ENCODE assay signal across 23 mouse cellular contexts in the genomic region with DNA sequence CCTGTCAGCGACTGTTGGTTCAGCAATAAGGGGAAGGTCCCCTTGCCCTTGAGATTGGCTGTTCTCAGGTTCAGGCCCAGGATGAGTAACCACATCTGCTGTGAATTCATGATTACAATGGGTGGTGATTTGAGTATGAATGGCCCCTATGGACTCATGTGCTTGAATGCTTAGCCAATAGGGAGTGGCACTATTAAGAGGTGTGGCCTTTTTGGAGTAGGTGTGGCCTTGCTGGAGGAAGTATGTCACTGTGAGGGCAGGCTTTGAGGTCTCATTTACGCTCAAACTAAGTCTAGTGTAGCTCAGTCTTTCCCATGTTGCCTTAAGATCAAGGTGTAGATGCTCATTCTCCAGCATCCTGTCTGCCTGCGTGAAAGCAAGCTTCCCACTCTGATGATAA. TPM values are rescaled to one million over a fixed set of nuclear protein-coding genes. Genes with fewer than 3 reads are reported as not detected.
A peak's percentile ranks its signal among the peaks of the same experiment; 100 is the strongest.
DNase-seq lines count a peak whose midpoint lies in the region; ATAC-seq lines count a peak whose summit lies in the region.
"Had no signal": no experiment of that assay in that cellular context is flagged by ENCODE, and none has a peak within 500 bp of the region (broad histone marks: within the 10 kb centered on the region; RNA-seq: fewer than 3 reads in every experiment).

No protein-coding gene starts in this region.

- H3K9ac ChIP-seq in midbrain, embryonic 13.5 days (replicated peaks): no peak overlapping the region
- H3K9ac ChIP-seq in midbrain, embryonic 14.5 days (replicated peaks; ENCODE audit: low read length): no peak overlapping the region
- H3K9ac ChIP-seq: embryonic facial prominence, embryonic 12.5 days; forebrain, embryonic 12.5 days; heart, embryonic 13.5 days; hindbrain, embryonic 12.5 days; kidney, embryonic 15.5 days; limb, embryonic 13.5 days; liver, embryonic 15.5 days had no signal

- H3K4me1 ChIP-seq in midbrain, embryonic 13.5 days (replicated peaks): peaks cover 10% of the 10 kb centered on the region
- no peaks in the 10 kb centered on the region for H3K4me1 ChIP-seq in midbrain, embryonic 14.5 days (ENCODE audit: control insufficient read depth, insufficient read depth, low read length)
- H3K4me1 ChIP-seq: hindbrain, embryonic 12.5 days; liver, embryonic 15.5 days had no signal

- no peak overlapping the region for H3K4me2 ChIP-seq in midbrain, embryonic 13.5 days (replicated peaks)
- no peak overlapping the region for H3K4me2 ChIP-seq in midbrain, embryonic 14.5 days (ENCODE audit: low read length)
- H3K4me2 ChIP-seq: embryonic facial prominence, embryonic 12.5 days; forebrain, embryonic 12.5 days; heart, embryonic 13.5 days; hindbrain, embryonic 12.5 days; kidney, embryonic 15.5 days; limb, embryonic 13.5 days; liver, embryonic 15.5 days had no signal

- no peak overlapping the region for H3K4me3 ChIP-seq in midbrain, embryonic 13.5 days (replicated peaks)
- H3K4me3 ChIP-seq in midbrain, embryonic 14.5 days (replicated peaks; ENCODE audit: low read depth, low read length): no peak overlapping the region
- H3K4me3 ChIP-seq: embryonic facial prominence, embryonic 12.5 days; erythroblast, embryonic 14.5 days; forebrain, embryonic 12.5 days; heart, embryonic 13.5 days; hindbrain, embryonic 12.5 days; kidney, embryonic 15.5 days; limb, embryonic 13.5 days; liver, embryonic 15.5 days; midbrain, embryonic 10.5 days had no signal

- DNase-seq in heart, adult 11 months: peak; percentile 84
- DNase-seq in heart, adult 8-10 months (ENCODE audit: low spot score): no peak
- DNase-seq in midbrain, embryonic 14.5 days: no peak
- DNase-seq in ZHBTc4 (ENCODE audit: low read depth, low spot score): peak; percentile 87
- DNase-seq in embryo, embryonic 10 days (ENCODE audit: low spot score): no peak
- no peak for DNase-seq in thymus, adult 18-20 months
- DNase-seq in cerebellum, postnatal 4 days (ENCODE audit: low spot score in 2 of 2): no peak
- DNase-seq: adrenal gland, postnatal 36 days; cerebellum, adult 11 months; cerebellum, adult 9-11 months; kidney, adult 11 months; kidney, postnatal 36 days; thymus, adult 2 months had no signal

- no peaks in the 10 kb centered on the region for H3K9me3 ChIP-seq in midbrain, embryonic 13.5 days
- no peaks in the 10 kb centered on the region for H3K9me3 ChIP-seq in midbrain, embryonic 14.5 days (ENCODE audit: control insufficient read depth, low read length)
- H3K9me3 ChIP-seq: embryonic facial prominence, embryonic 12.5 days; forebrain, embryonic 12.5 days; heart, embryonic 13.5 days; hindbrain, embryonic 12.5 days; kidney, embryonic 15.5 days; limb, embryonic 13.5 days; liver, embryonic 15.5 days; midbrain, embryonic 10.5 days had no signal

- ATAC-seq in midbrain, embryonic 13.5 days: 0 out of 2 replicates have a peak, but pooled peaks have one; percentile 11
- ATAC-seq in midbrain, embryonic 14.5 days (ENCODE audit: low FRiP score, low TSS enrichment): no peak

- H3K36me3 ChIP-seq in midbrain, embryonic 13.5 days: no peaks in the 10 kb centered on the region
- no peaks in the 10 kb centered on the region for H3K36me3 ChIP-seq in midbrain, embryonic 14.5 days (ENCODE audit: control insufficient read depth, insufficient read depth, low read length)
- H3K36me3 ChIP-seq: embryonic facial prominence, embryonic 12.5 days; forebrain, embryonic 12.5 days; heart, embryonic 13.5 days; hindbrain, embryonic 12.5 days; kidney, embryonic 15.5 days; limb, embryonic 13.5 days; liver, embryonic 15.5 days; midbrain, embryonic 10.5 days had no signal

- 90% methylated on average over 3 of the region's 3 CpGs for WGBS in midbrain, embryonic 13.5 days
- 90% methylated on average over 3 of the region's 3 CpGs for WGBS in midbrain, embryonic 14.5 days

- H3K27ac ChIP-seq in midbrain, embryonic 13.5 days: no peak overlapping the region
- no peak overlapping the region for H3K27ac ChIP-seq in midbrain, embryonic 14.5 days (replicated peaks; ENCODE audit: low read depth, low read length)
- H3K27ac ChIP-seq: forebrain, embryonic 12.5 days; heart, embryonic 13.5 days; hindbrain, embryonic 12.5 days; kidney, embryonic 15.5 days; limb, embryonic 13.5 days; liver, embryonic 15.5 days; midbrain, embryonic 10.5 days had no signal

- no peaks in the 10 kb centered on the region for H3K27me3 ChIP-seq in midbrain, embryonic 13.5 days
- H3K27me3 ChIP-seq in midbrain, embryonic 14.5 days (ENCODE audit: control insufficient read depth, insufficient read depth, low read length): no peaks in the 10 kb centered on the region
- H3K27me3 ChIP-seq: embryonic facial prominence, embryonic 12.5 days; forebrain, embryonic 12.5 days; heart, embryonic 13.5 days; hindbrain, embryonic 12.5 days; kidney, embryonic 15.5 days; limb, embryonic 13.5 days; liver, embryonic 15.5 days had no signal

RNA-seq across cellular contexts. Expression of gene Cep85l, which starts 33.2 kb away (rescaled TPM):
- 10 to 100 TPM; 13.1 to 16.0 (median 14.3) TPM for total RNA-seq in heart, adult 8-10 months (2022)
- 5.1 and 5.6 TPM in 2 replicates for polyA plus RNA-seq in midbrain, embryonic 13.5 days (2015; fragmentation: Nextera tagmentation; extraction: Ambion mirVana)
- 8.0 and 8.3 TPM in 2 replicates for polyA plus RNA-seq in midbrain, embryonic 14.5 days (2014; fragmentation: Nextera tagmentation; extraction: Ambion mirVana)

Comparison
In these comparisons a context has a peak if more than half of its experiments do, and no peak if none do; other contexts are left out.
1. DNase-seq: peak in heart, adult 11 months (single experiment) and ZHBTc4 (single experiment); none in heart, adult 8-10 months (single experiment), midbrain, embryonic 14.5 days (single experiment), embryo, embryonic 10 days (single experiment), thymus, adult 18-20 months (0 of 2) and cerebellum, postnatal 4 days (0 of 2).